Mouse (Mus musculus) liver, postnatal 0 days (tissue): Measurements from ENCODE around the gene Fam221b. TPM values are rescaled to one million over a fixed set of nuclear protein-coding genes. Genes with fewer than 3 reads are reported as not detected.

Source experiments
- ATAC-seq: fragments of 200-750 bp; cut with Nextera tagmentation; 2 replicates; pipeline ENCODE4 v1.8.0; 2017; ENCODE audit warnings: mild to moderate bottlenecking, moderate library complexity
- DNase-seq: peaks from one replicate; pipeline ENCODE4 v3.0.0-alpha.2; 2016
- H3K27ac ChIP-seq: fragments of 300-500 bp; sonication (generic); 2 replicates; pipeline ENCODE4 v1.5.1; 2014; ENCODE audit warnings: antibody characterized with exemption, moderate library complexity, mild to moderate bottlenecking, low read depth
- H3K27me3 ChIP-seq: fragments of 300-500 bp; sonication (generic); 2 replicates; pipeline ENCODE4 v1.6.1; 2014; ENCODE audit warnings: low read length, control low read depth, mixed read lengths; ENCODE audit not compliant: insufficient read depth
- H3K36me3 ChIP-seq: fragments of 300-500 bp; sonication (generic); replicated peaks from 2 replicates; pipeline ENCODE4 v1.6.1; 2014; ENCODE audit warnings: mild to moderate bottlenecking, control low read depth, low read length, moderate library complexity, mixed read lengths; ENCODE audit not compliant: insufficient read depth
- H3K4me1 ChIP-seq: fragments of 300-500 bp; sonication (generic); 2 replicates; pipeline ENCODE4 v1.6.1; 2014; ENCODE audit warnings: antibody characterized with exemption, mild to moderate bottlenecking, control low read depth; ENCODE audit not compliant: insufficient read depth
- H3K4me2 ChIP-seq: fragments of 300-500 bp; sonication (generic); 2 replicates; pipeline ENCODE4 v1.6.1; 2014; ENCODE audit warnings: low read depth, mild to moderate bottlenecking, low read length, moderate library complexity, mixed read lengths
- H3K4me3 ChIP-seq: fragments of 300-500 bp; sonication (generic); 2 replicates; pipeline ENCODE4 v1.5.1; 2014; ENCODE audit warnings: low read depth, low read length
- H3K9ac ChIP-seq: fragments of 300-500 bp; sonication (generic); replicated peaks from 2 replicates; pipeline ENCODE4 v1.6.1; 2014; ENCODE audit warnings: mild to moderate bottlenecking, moderate library complexity
- H3K9me3 ChIP-seq: fragments of 300-500 bp; sonication (generic); 2 replicates; pipeline ENCODE4 v1.6.1; 2016; ENCODE audit warnings: mild to moderate bottlenecking, control low read depth, low read length, mixed read lengths
- CTCF ChIP-seq: sonication (generic); IDR thresholded peaks from 2 replicates; pipeline ENCODE4 v1.5.1; 2016; ENCODE audit warnings: antibody characterized with exemption, low read depth
- EP300 ChIP-seq: IDR thresholded peaks from 2 replicates; pipeline ENCODE4 v1.6.1; 2016; ENCODE audit warnings: antibody characterized with exemption, low read depth, mild to moderate bottlenecking
- WGBS: fragments of 180-500 bp; shearing (Covaris S2); extraction: QIAGEN DNeasy Blood & Tissue Kit; methylation state at CpG from one replicate; pipeline ENCODE4 v1.1.7; 2014; ENCODE audit not compliant: insufficient replicate concordance; 5-methylcytosine and 5-hydroxymethylcytosine counted together
- microRNA-seq: library from miRNA; unstranded; fragments of <30 nt; microRNA quantifications from one replicate; pipeline ENCODE4, GENCODE M21; 2016
- polyA plus RNA-seq: library from polyadenylated mRNA; unstranded; fragments of >200 nt; fragmentation: Nextera tagmentation; extraction: Ambion mirVana; gene quantifications from 2 replicates; pipeline ENCODE4 v1.2.1, GENCODE M21; 2015

Fam221b gene
- polyA plus RNA-seq, 1 experiment from 2014 or later: 1.7 TPM

DNA sequence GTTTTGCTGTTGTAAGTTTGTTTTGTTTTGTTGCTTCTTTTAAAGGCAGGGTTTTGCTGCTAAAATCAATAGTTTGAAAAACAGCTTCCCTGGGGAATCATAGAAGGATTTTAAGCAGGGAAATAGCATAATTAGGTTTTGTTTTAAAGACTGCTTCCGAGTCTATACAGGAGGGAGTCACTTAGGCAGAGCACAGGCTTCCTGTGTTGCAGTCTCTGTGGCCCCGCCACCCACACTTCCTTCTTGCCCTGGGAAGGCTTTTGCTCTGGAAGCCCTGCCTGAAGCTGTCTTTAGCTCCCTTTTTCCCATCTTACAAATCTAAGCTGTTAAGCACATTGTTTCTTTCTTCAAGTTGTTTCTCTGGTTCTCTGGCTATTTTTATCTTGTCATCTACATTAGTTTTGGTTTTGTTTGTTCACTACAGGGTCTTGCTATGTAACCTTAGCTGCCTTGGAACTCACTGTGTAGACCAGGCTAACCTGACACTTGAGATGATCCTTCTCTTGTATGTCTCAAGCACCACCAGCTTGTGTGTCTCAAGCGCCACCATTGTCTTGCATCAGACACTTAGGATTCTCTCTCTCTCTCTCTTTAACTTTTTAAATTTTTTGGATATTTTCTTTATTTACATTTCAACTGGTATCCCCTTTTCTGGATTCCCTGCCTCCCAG is 55.8 kb downstream of the Fam221b start:
- Histone ChIP-seq H3K4me3 (no peak overlapping the region), H3K27me3 (no peaks in the 10 kb centered on the region), H3K9me3 (no peaks in the 10 kb centered on the region), H3K27ac (peak overlapping the region; percentile 62), H3K4me1 (peaks cover 6% of the 10 kb centered on the region; the same call in 1 of the 2 replicates), H3K9ac (peak overlapping the region; percentile 41; the same call in 1 of the 2 replicates), H3K4me2 (peak overlapping the region; percentile 62), H3K36me3 (no peaks in the 10 kb centered on the region)
- peak; percentile 39 for DNase-seq
- WGBS: 35% methylated on average over 3 of the region's 3 CpGs
- TF ChIP-seq CTCF (no peak), EP300 (0 out of 2 replicates have a peak, but pooled peaks have one; percentile 1)
- peak; percentile 83 for ATAC-seq

DNA sequence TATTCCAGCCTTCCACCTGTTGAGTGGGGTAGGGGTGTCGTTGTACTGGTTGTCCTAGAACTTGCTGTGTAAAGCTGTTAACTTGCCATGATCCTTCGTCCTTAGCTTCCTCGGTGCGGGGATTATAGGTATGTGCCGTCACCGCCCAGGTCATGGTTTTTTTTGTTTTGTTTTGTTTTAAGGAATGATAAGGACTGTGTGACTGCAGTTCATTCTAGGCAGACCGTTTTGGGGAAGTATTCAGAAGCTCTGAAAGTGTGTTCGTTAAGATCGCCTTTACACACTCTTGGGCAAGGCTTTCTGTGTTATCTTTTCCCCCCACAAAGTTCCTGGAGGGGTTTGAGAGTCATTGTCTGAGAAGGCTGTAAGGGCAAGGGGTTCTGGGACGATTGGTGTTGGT is 56.4 kb downstream of the Fam221b start:
- H3K36me3 ChIP-seq: no peaks in the 10 kb centered on the region

More for the DNA sequence above, 56.4 kb downstream of the Fam221b start:
- Histone ChIP-seq H3K4me2 (peak overlapping the region; percentile 62), H3K4me3 (0 out of 2 replicates have a peak overlapping the region, but pooled peaks have one; percentile 5), H3K9ac (peak overlapping the region; percentile 12; the same call in 1 of the 2 replicates), H3K9me3 (no peaks in the 10 kb centered on the region), H3K27ac (peak overlapping the region; percentile 62), H3K27me3 (no peaks in the 10 kb centered on the region), H3K4me1 (peaks cover 6% of the 10 kb centered on the region; the same call in 1 of the 2 replicates)
- DNase-seq (no peak), ATAC-seq (peak; percentile 48)
- 26% methylated on average over 10 of the region's 10 CpGs for WGBS
- no peak for TF ChIP-seq CTCF
- TF ChIP-seq EP300: 0 out of 2 replicates have a peak, but pooled peaks have one; percentile 2

Small RNA genes within 50 kb of the gene (microRNA-seq; reads per million reads assigned to microRNA genes)
- gene Gm25262: not detected

Other genes starting within 250 kb of the Fam221b start
- gene Fam166b, start 240.0 kb downstream of the Fam221b start, polyA plus RNA-seq: 0.14 TPM in 1 of 2 replicates, not detected in the other
- 1.2 TPM in 2 replicates for gene Tesk1, start 227.2 kb downstream of the Fam221b start, polyA plus RNA-seq
- 9.9 and 10.4 TPM in 2 replicates for gene Cd72, start 214.5 kb downstream of the Fam221b start, polyA plus RNA-seq
- 0.53 and 0.94 TPM in 2 replicates for gene Sit1, start 185.4 kb downstream of the Fam221b start, polyA plus RNA-seq
- gene Ccdc107, start 176.2 kb downstream of the Fam221b start, polyA plus RNA-seq: 41.1 and 46.0 TPM in 2 replicates
- 14.2 and 15.2 TPM in 2 replicates for gene Arhgef39, start 169.4 kb downstream of the Fam221b start, polyA plus RNA-seq
- gene Car9, start 162.2 kb downstream of the Fam221b start, polyA plus RNA-seq: 0.95 and 1.1 TPM in 2 replicates
- gene Tpm2, start 145.4 kb downstream of the Fam221b start, polyA plus RNA-seq: 17.3 and 58.9 TPM in 2 replicates
- 36.2 and 41.2 TPM in 2 replicates for gene Creb3, start 106.8 kb downstream of the Fam221b start, polyA plus RNA-seq
- gene Tln1, start 106.5 kb downstream of the Fam221b start, polyA plus RNA-seq: 30.0 and 34.2 TPM in 2 replicates
- 6.3 and 7.3 TPM in 2 replicates for gene Rgp1, start 90.4 kb downstream of the Fam221b start, polyA plus RNA-seq
- 7.3 and 8.4 TPM in 2 replicates for gene Gba2, start 90.3 kb downstream of the Fam221b start, polyA plus RNA-seq
- 0.96 TPM in 1 of 2 replicates, not detected in the other for gene Msmp, start 84.7 kb downstream of the Fam221b start, polyA plus RNA-seq
- 0.54 and 0.82 TPM in 2 replicates for gene Npr2, start 37.2 kb downstream of the Fam221b start, polyA plus RNA-seq
- not detected in 2 replicates for gene Spag8, start 15.6 kb downstream of the Fam221b start, polyA plus RNA-seq
- 159 and 186 TPM in 2 replicates for gene Hint2, start 12.7 kb downstream of the Fam221b start, polyA plus RNA-seq
- 0.29 and 0.33 TPM in 2 replicates for gene Tmem8b, start 174 bp downstream of the Fam221b start, polyA plus RNA-seq
- not detected in 2 replicates for gene Olfr70, start 31.7 kb upstream of the Fam221b start, polyA plus RNA-seq
- not detected in 2 replicates for gene Olfr71, start 41.1 kb upstream of the Fam221b start, polyA plus RNA-seq
- 0.40 and 0.50 TPM in 2 replicates for gene Hrct1, start 58.0 kb upstream of the Fam221b start, polyA plus RNA-seq
- gene Spaar, start 60.9 kb upstream of the Fam221b start, polyA plus RNA-seq: 0.07 and 0.13 TPM in 2 replicates
- not detected in 2 replicates for gene Olfr159, start 101.9 kb upstream of the Fam221b start, polyA plus RNA-seq
- gene Olfr156, start 154.8 kb upstream of the Fam221b start, polyA plus RNA-seq: not detected in 2 replicates
- gene Olfr157, start 171.1 kb upstream of the Fam221b start, polyA plus RNA-seq: not detected in 2 replicates
- gene Olfr155, start 182.4 kb upstream of the Fam221b start, polyA plus RNA-seq: not detected in 2 replicates
- gene Reck, start 206.4 kb upstream of the Fam221b start, polyA plus RNA-seq: 1.8 and 2.3 TPM in 2 replicates